Mouse (Mus musculus) fat pad, adult 2 months (tissue): ENCODE measurements around the gene Uqcrc1.
A peak's percentile ranks its signal among the peaks of the same experiment; 100 is the strongest.

Experiments
- DNase-seq: peaks from one replicate; pipeline ENCODE4 v3.0.0-alpha.2; 2011; ENCODE audit warnings: low read depth, low spot score; ENCODE audit errors: extremely low read depth

The Uqcrc1 gene

DNA sequence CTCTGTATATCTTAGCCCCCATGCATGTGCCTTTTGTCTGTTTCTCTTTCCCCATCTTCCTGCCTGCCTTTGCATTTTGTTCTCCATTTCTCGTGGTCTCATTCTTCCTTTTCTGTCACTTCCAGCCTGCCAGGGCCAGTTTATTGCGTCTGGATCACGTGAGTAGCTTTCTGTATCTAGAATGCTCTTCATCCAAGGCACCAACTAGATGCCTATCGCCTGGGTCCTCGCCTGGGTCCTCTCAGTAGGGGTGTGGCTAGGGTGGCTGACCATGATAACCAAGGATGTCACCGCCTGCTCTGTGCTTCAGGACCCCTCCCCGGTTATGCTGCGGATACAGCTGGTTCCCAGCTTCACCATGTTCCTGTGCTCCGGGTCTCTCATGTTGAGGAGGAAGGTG, 46.8 kb downstream of the Uqcrc1 start:
- DNase-seq = no peak

DNA sequence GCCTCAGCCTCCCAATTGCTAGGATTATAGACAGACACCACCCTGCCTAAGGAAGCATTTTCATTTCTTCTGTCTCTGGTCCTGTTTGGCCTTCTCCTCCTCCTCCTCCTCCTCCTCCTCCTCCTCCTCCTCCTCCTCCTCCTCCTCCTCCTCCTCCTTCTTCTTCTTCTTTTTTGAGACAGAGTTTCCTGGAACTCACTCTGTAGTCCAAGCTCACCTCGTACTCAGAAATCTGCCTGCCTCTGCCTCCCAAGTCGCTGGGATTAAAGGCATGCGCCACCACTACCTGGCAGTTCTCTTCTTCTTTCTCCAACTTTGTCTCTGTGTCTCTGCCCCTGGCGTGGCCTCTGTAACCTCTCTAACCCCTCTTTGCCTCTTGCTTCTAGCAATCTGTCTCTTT, 49.3 kb downstream of the Uqcrc1 start, which contains the start of gene Ucn2:
TSS of gene Ucn2 (plus strand) at position 301 of the 400 bp plus-strand sequence.
- no peak for DNase-seq

GRCm38 (mm10) chr9:108987704-108988350, 51.4 kb downstream of the Uqcrc1 start:
- DNase-seq = no peak

DNA sequence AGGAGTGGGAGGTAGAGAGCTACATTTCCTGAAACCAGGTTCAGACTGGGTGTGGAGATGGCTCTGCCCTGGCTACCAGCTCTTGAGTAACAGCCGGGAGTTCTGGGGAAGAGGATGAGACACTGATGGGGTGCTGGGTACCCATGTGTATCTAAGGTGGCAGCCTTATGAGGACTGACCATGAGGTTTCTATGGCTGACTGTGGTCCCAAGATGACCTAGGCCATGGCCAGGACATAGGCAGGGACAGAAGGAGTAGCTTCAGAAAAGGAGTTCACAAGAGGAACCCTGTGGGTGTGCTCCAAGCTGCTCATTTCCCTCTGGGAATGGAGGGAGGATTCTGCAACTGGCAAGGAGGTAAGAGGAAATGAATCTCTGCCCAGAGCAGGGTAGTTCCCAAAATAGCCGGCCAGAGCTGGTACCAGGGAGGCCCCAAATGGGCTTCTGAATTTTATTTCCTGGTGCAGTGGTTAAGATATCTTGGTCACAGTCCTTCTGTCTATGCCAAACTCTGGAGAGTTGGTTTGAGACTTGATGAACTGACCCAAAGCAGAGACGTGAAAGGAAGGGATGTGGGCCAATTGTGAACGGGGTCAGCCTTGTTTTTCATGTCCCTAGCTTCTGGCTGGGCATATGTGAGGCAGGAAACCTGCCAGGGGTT, 53.5 kb downstream of the Uqcrc1 start:
- no peak for DNase-seq

- no peak for DNase-seq
These were observed 54.0 kb downstream of the Uqcrc1 start for GRCm38 (mm10) chr9:108990462-108990820.

DNA sequence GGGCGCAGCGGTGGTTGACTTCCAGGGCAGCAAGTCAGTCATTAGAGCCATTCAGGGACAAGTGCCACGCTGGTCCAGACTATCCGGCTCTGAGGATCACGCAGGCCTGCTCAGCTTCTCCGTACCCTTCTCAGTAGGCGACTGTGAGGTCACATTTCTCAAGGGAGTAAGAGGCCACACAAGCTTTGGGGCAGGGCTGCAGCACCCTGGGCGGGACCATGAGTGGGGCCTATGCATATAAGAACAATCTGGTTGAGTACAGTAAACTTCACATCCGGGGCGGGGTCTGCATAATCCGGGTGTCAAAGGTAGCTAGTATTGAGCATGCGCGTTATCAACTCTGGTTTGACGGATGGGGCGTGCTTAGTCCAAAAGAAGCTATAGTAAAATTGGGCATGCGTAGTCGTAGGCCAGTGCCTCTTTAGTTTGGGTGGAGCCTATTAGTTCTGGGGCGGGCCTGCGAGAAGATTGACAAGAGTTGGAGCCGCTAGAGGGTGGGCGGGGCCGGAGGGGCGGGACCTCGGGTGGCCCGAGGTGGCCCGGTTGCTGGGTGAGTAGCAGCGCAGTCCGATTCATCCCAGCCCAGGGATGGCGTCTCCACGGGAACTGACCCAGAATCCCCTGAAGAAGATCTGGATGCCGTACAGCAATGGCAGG, 55.1 kb downstream of the Uqcrc1 start, which contains the start of gene Pfkfb4:
TSS of gene Pfkfb4 (plus strand) at position 351 of the 657 bp plus-strand sequence.
- peak; percentile 99 for DNase-seq

- DNase-seq = no peak
These were observed 55.6 kb downstream of the Uqcrc1 start for GRCm38 (mm10) chr9:108992085-108992469.

- no peak for DNase-seq
These were observed 56.4 kb downstream of the Uqcrc1 start for GRCm38 (mm10) chr9:108992620-108993361.

- DNase-seq = no peak
These were observed 60.0 kb downstream of the Uqcrc1 start for GRCm38 (mm10) chr9:108996411-108996810.

DNA sequence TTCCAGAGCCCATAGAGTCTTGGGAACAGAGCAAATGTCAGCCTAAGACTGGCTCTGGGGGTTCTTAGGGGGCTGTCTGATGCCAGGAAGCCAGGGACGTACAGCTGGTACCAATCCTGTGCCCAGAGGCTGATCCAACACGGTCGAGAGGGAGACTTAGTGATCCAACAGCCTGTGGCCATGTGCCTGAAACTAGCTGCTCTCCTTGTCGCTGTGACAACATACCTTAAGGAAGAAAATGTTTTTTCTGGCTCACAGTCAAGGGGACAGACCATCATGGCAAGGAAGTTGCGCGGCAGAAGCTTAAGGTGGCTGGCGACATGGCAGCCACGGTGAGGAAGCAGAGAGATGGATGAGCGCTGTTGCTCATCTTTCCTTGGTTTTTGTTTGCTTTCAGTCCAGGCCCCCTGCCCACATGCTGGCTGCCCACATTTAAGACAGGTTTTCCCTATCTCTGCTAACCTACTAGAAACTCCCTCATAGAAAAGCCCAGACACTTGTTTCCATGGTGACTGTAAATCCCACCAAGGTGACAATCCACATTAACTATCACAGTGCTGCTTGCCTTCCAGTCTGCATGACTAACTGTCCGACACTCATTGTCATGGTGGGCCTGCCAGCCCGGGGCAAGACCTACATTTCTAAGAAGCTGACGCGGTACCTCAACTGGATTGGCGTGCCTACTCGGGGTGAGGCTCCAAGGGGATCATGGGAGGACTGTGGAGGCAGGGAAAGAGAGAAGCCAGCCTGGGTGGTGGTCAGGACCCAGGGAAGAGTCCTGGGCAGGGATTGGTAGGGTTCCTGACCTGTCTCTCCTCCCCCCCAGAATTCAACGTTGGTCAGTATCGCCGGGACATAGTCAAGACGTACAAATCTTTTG, 62.1 kb downstream of the Uqcrc1 start:
- no peak for DNase-seq

GRCm38 (mm10) chr9:108999167-108999526, 62.7 kb downstream of the Uqcrc1 start:
- DNase-seq = no peak
